ENCODE assay signal across 9 mouse cellular contexts in the genomic region with DNA sequence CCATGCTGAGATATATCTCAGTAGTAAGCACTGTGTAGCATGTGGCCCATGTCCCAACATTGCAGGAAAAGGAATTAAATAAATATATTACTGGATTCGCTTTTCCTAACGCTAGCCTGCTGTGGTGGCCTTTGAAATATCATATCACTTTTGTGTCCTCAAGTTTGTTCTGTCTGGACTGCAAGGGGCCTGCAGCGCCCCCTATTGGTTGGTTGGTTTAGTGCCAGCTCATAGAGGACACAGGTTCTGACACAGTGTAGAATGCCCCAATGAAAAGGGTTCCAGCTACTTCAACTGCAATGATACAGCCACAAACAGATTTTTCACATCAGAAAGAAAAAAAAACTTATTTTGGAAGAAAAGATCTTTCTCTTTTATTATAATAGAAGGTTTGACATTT. TPM values are rescaled to one million over a fixed set of nuclear protein-coding genes. Genes with fewer than 3 reads are reported as not detected.
DNase-seq lines count a peak whose midpoint lies in the region; ATAC-seq and TF ChIP-seq lines count a peak whose summit lies in the region.
"Had no signal": no experiment of that assay in that cellular context is flagged by ENCODE, and none has a peak within 500 bp of the region (broad histone marks: within the 10 kb centered on the region; RNA-seq: fewer than 3 reads in every experiment).

No protein-coding gene starts in this region.

- H3K9me3 ChIP-seq in intestine, postnatal 0 days (ENCODE audit: control insufficient read depth), result no peaks in the 10 kb centered on the region
- no peaks in the 10 kb centered on the region for H3K9me3 ChIP-seq in intestine, embryonic 16.5 days (ENCODE audit: control insufficient read depth, low read length)
- H3K9me3 ChIP-seq: hindbrain, embryonic 15.5 days had no signal

- no peak overlapping the region for H3K27ac ChIP-seq in intestine, postnatal 0 days (ENCODE audit: low read depth, low read length)
- no peak overlapping the region for H3K27ac ChIP-seq in intestine, embryonic 16.5 days (ENCODE audit: low read length)
- H3K27ac ChIP-seq: hindbrain, embryonic 15.5 days had no signal

- H3K4me3 ChIP-seq in intestine, postnatal 0 days (ENCODE audit: low read depth, low read length), result no peak overlapping the region
- H3K4me3 ChIP-seq in intestine, embryonic 16.5 days (ENCODE audit: low read length), result no peak overlapping the region
- H3K4me3 ChIP-seq: hindbrain, embryonic 15.5 days had no signal

- no peak for ATAC-seq in intestine, postnatal 0 days
- ATAC-seq in intestine, embryonic 16.5 days, result no peak

- H3K27me3 ChIP-seq in intestine, postnatal 0 days (replicated peaks; ENCODE audit: control insufficient read depth, insufficient read depth, low read length), result no peaks in the 10 kb centered on the region
- H3K27me3 ChIP-seq in intestine, embryonic 16.5 days (replicated peaks; ENCODE audit: control insufficient read depth, insufficient read depth, low read length), result no peaks in the 10 kb centered on the region
- H3K27me3 ChIP-seq: hindbrain, embryonic 15.5 days had no signal

- WGBS in intestine, postnatal 0 days, result 56% methylated on average over 3 of the region's 3 CpGs
- 43% methylated on average over 3 of the region's 3 CpGs for WGBS in intestine, embryonic 16.5 days

- no peak overlapping the region for H3K4me2 ChIP-seq in intestine, postnatal 0 days (replicated peaks; ENCODE audit: low read depth)
- no peak overlapping the region for H3K4me2 ChIP-seq in intestine, embryonic 16.5 days (ENCODE audit: low read depth, low read length)
- H3K4me2 ChIP-seq: hindbrain, embryonic 15.5 days had no signal

- peak; percentile 19 for DNase-seq in ES-CJ7 (ENCODE audit: low read depth, low spot score)
- peak; percentile 21 for DNase-seq in brain, embryonic 14.5 days (ENCODE audit: low read depth)
- peak; percentile 40 for DNase-seq in naive thymus-derived CD4-positive, alpha-beta T cell, adult 2 months (ENCODE audit: low read depth)
- DNase-seq in Muller cell, postnatal 12 days (ENCODE audit: inconsistent ontology term), result no peak
- no peak for DNase-seq in layer of hippocampus, adult 11-12 months (ENCODE audit: low spot score)
- DNase-seq in ovary, postnatal 14 days (ENCODE audit: low spot score), result no peak

- no peak overlapping the region for H3K9ac ChIP-seq in intestine, postnatal 0 days (ENCODE audit: low read depth, low read length)
- H3K9ac ChIP-seq in intestine, embryonic 16.5 days (ENCODE audit: low read depth, low read length), result no peak overlapping the region
- H3K9ac ChIP-seq: hindbrain, embryonic 15.5 days had no signal

- TF ChIP-seq POLR2A in brain, embryonic 14.5 days (IDR thresholded peaks at IDR 0.05; ENCODE audit: borderline replicate concordance, extremely low read depth, insufficient read depth, insufficient read length, poor library complexity, severe bottlenecking), result no peak

- no peaks in the 10 kb centered on the region; the same call in 1 of the 2 replicates for H3K4me1 ChIP-seq in intestine, postnatal 0 days (replicated peaks; ENCODE audit: control insufficient read depth, insufficient read depth, low read length)
- H3K4me1 ChIP-seq in intestine, embryonic 16.5 days (ENCODE audit: control insufficient read depth, insufficient read depth, low read length), result no peaks in the 10 kb centered on the region; the same call in 1 of the 2 replicates

- peak; percentile 65 for TF ChIP-seq CTCF in intestine, postnatal 0 days (IDR thresholded peaks at IDR 0.05; ENCODE audit: low read depth)
- peak; percentile 52; the same call in 1 of the 2 replicates for TF ChIP-seq CTCF in brain, embryonic 14.5 days (IDR thresholded peaks at IDR 0.05; ENCODE audit: borderline replicate concordance, extremely low read depth, insufficient read depth, insufficient read length)

- H3K36me3 ChIP-seq in intestine, postnatal 0 days (ENCODE audit: control insufficient read depth, insufficient read depth), result no peaks in the 10 kb centered on the region
- no peaks in the 10 kb centered on the region for H3K36me3 ChIP-seq in intestine, embryonic 16.5 days (ENCODE audit: control insufficient read depth, insufficient read depth, low read length)
- H3K36me3 ChIP-seq: hindbrain, embryonic 15.5 days had no signal

RNA-seq across cellular contexts. Expression of a gene that starts 34.6 kb away (rescaled TPM):
- polyA plus RNA-seq in intestine, postnatal 0 days (2015; fragmentation: Nextera tagmentation; extraction: Ambion mirVana), result 27.7 and 30.9 TPM in 2 replicates
- 53.8 and 61.1 TPM in 2 replicates for polyA plus RNA-seq in intestine, embryonic 16.5 days (2015; fragmentation: Nextera tagmentation; extraction: Ambion mirVana)
- 7.0 and 10.3 TPM in 2 replicates for polyA plus RNA-seq in brain, embryonic 14.5 days (2012; rRNA removed)

Comparison
In these comparisons a context has a peak if more than half of its experiments do, and no peak if none do; other contexts are left out.
1. DNase-seq: peak in ES-CJ7 (single experiment), brain, embryonic 14.5 days (single experiment) and naive thymus-derived CD4-positive, alpha-beta T cell, adult 2 months (single experiment); none in Muller cell, postnatal 12 days (single experiment), layer of hippocampus, adult 11-12 months (single experiment) and ovary, postnatal 14 days (single experiment).